Mouse (Mus musculus) stomach, postnatal 0 days (tissue): ENCODE results near the gene Dhcr24. TPM values are rescaled to one million over a fixed set of nuclear protein-coding genes. Genes with fewer than 3 reads are reported as not detected.

Source experiments
- ATAC-seq: fragments of 200-750 bp; cut with Nextera tagmentation; 2 replicates; pipeline ENCODE4 v1.8.0; 2017; ENCODE audit not compliant: low FRiP score, low TSS enrichment
- DNase-seq: peaks from one replicate; pipeline ENCODE4 v3.0.0-alpha.2; 2016; ENCODE audit warnings: low spot score
- H3K27ac ChIP-seq: fragments of 300-500 bp; sonication (generic); replicated peaks from 2 replicates; pipeline ENCODE4 v1.5.1; 2014; ENCODE audit warnings: mild to moderate bottlenecking, control low read depth
- H3K27me3 ChIP-seq: fragments of 300-500 bp; sonication (generic); 2 replicates; pipeline ENCODE4 v1.6.1; 2014; ENCODE audit warnings: low read length; ENCODE audit not compliant: control insufficient read depth, insufficient read depth
- H3K36me3 ChIP-seq: fragments of 300-500 bp; sonication (generic); 2 replicates; pipeline ENCODE4 v1.6.1; 2014; ENCODE audit warnings: low read length, mixed read lengths; ENCODE audit not compliant: control insufficient read depth, insufficient read depth
- H3K4me1 ChIP-seq: fragments of 300-500 bp; sonication (generic); replicated peaks from 2 replicates; pipeline ENCODE4 v1.6.1; 2014; ENCODE audit warnings: antibody characterized with exemption; ENCODE audit not compliant: control insufficient read depth, insufficient read depth
- H3K4me2 ChIP-seq: fragments of 300-500 bp; sonication (generic); replicated peaks from 2 replicates; pipeline ENCODE4 v1.6.1; 2014; ENCODE audit warnings: low read depth, mild to moderate bottlenecking, control low read depth, moderate library complexity
- H3K4me3 ChIP-seq: fragments of 300-500 bp; sonication (generic); 2 replicates; pipeline ENCODE4 v1.5.1; 2014; ENCODE audit warnings: low read depth, low read length, control low read depth
- H3K9ac ChIP-seq: fragments of 300-500 bp; sonication (generic); 2 replicates; pipeline ENCODE4 v1.6.1; 2014; ENCODE audit warnings: mild to moderate bottlenecking, low read length, control low read depth, mixed read lengths
- H3K9me3 ChIP-seq: fragments of 300-500 bp; sonication (generic); 2 replicates; pipeline ENCODE4 v1.6.1; 2016; ENCODE audit warnings: low read length; ENCODE audit not compliant: control insufficient read depth
- CTCF ChIP-seq: IDR thresholded peaks from 2 replicates; pipeline ENCODE4 v1.5.1; 2016; ENCODE audit warnings: antibody characterized with exemption, low read depth, mild to moderate bottlenecking, moderate library complexity
- EP300 ChIP-seq: optimal IDR thresholded peaks from 2 replicates; pipeline ENCODE3; 2016; ENCODE audit warnings: antibody characterized with exemption
- WGBS: fragments of 180-500 bp; shearing (Covaris S2); extraction: QIAGEN DNeasy Blood & Tissue Kit; methylation state at CpG from one replicate; pipeline ENCODE4 v1.1.7; 2014; 5-methylcytosine and 5-hydroxymethylcytosine counted together
- polyA plus RNA-seq: library from polyadenylated mRNA; unstranded; fragments of >200 nt; fragmentation: Nextera tagmentation; extraction: Ambion mirVana; gene quantifications from 2 replicates; pipeline ENCODE4 v1.2.1, GENCODE M21; 2015

Dhcr24 gene
- polyA plus RNA-seq, 1 experiment from 2014 or later: 7.1 TPM

DNA sequence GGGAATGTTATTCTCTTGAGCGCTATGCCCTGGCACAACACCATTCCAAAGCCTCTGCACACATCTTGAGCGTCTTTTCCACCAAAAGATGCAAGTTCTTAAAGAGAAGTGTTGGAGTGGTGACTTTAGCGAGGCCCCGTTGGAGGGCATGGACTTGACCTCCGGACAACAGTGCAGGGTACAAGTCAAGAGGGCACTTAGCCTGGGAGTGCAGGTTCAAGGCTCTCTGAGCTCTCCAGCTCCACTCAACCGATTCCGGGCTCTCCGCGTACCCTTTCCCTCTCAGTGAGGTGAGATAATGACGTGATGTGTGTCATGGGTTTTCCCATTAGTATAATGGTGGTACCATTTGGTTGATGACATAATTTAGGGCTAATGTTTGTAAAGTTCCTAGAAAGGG, 63.4 kb downstream of the Dhcr24 start:
- DNase-seq (no peak), ATAC-seq (no peak)
- H3K27me3 ChIP-seq: no peaks in the 10 kb centered on the region
- H3K9me3 ChIP-seq: no peaks in the 10 kb centered on the region
- no peak overlapping the region for H3K4me3 ChIP-seq
- H3K27ac ChIP-seq: no peak overlapping the region
- no peaks in the 10 kb centered on the region for H3K4me1 ChIP-seq
- 88% methylated on average over 10 of the region's 10 CpGs for WGBS
- TF ChIP-seq EP300: no peak
- TF ChIP-seq CTCF: no peak
- H3K36me3 ChIP-seq: no peaks in the 10 kb centered on the region
- no peak overlapping the region; the same call in 1 of the 2 replicates for H3K4me2 ChIP-seq
- no peak overlapping the region for H3K9ac ChIP-seq

- peak overlapping the region; percentile 77 for H3K27ac ChIP-seq
- 73% methylated on average over 5 of the region's 5 CpGs for WGBS
- ATAC-seq: no peak
Observed at GRCm38 (mm10) chr4:106627809-106628208, 67.0 kb downstream of the Dhcr24 start.

GRCm38 (mm10) chr4:106628650-106629360, 68.0 kb downstream of the Dhcr24 start:
- Histone ChIP-seq H3K27me3 (no peaks in the 10 kb centered on the region), H3K36me3 (no peaks in the 10 kb centered on the region), H3K4me3 (no peak overlapping the region), H3K4me2 (no peak overlapping the region; the same call in 1 of the 2 replicates), H3K9ac (no peak overlapping the region), H3K4me1 (no peaks in the 10 kb centered on the region; the same call in 1 of the 2 replicates), H3K27ac (peak overlapping the region; percentile 77), H3K9me3 (no peaks in the 10 kb centered on the region)
- ATAC-seq: peak; percentile 82
- TF ChIP-seq CTCF (no peak), EP300 (no peak)
- DNase-seq: peak; percentile 60
- 21% methylated on average over 9 of the region's 9 CpGs for WGBS

More at GRCm38 (mm10) chr4:106627809-106628208, 67.0 kb downstream of the Dhcr24 start:
- TF ChIP-seq CTCF: no peak
- no peak for TF ChIP-seq EP300
- H3K9me3 ChIP-seq: no peaks in the 10 kb centered on the region
- H3K4me1 ChIP-seq: no peaks in the 10 kb centered on the region; the same call in 1 of the 2 replicates
- no peak overlapping the region for H3K9ac ChIP-seq
- H3K36me3 ChIP-seq: no peaks in the 10 kb centered on the region
- DNase-seq: no peak
- H3K4me2 ChIP-seq: no peak overlapping the region
- H3K4me3 ChIP-seq: no peak overlapping the region
- no peaks in the 10 kb centered on the region for H3K27me3 ChIP-seq

- ATAC-seq: peak; percentile 75
- peak overlapping the region; percentile 77; the same call in 1 of the 2 replicates for H3K27ac ChIP-seq
Observed at GRCm38 (mm10) chr4:106629374-106629773, 68.5 kb downstream of the Dhcr24 start.

GRCm38 (mm10) chr4:106630333-106631220, 69.7 kb downstream of the Dhcr24 start:
- 24% methylated on average over 14 of the region's 14 CpGs for WGBS
- peak; percentile 86 for TF ChIP-seq CTCF
- TF ChIP-seq EP300: no peak
- peak; percentile 51 for DNase-seq
- no peak overlapping the region for H3K4me2 ChIP-seq
- no peak overlapping the region for H3K9ac ChIP-seq
- H3K27ac ChIP-seq: peak overlapping the region; percentile 30; the same call in 1 of the 2 replicates
- H3K36me3 ChIP-seq: no peaks in the 10 kb centered on the region
- H3K4me1 ChIP-seq: no peaks in the 10 kb centered on the region; the same call in 1 of the 2 replicates
- ATAC-seq: peak; percentile 36; the same call in 1 of the 2 replicates
- no peak overlapping the region for H3K4me3 ChIP-seq
- H3K9me3 ChIP-seq: no peaks in the 10 kb centered on the region
- no peaks in the 10 kb centered on the region for H3K27me3 ChIP-seq

More at GRCm38 (mm10) chr4:106629374-106629773, 68.5 kb downstream of the Dhcr24 start:
- DNase-seq: peak; percentile 48
- Histone ChIP-seq H3K9me3 (no peaks in the 10 kb centered on the region), H3K9ac (no peak overlapping the region), H3K4me1 (no peaks in the 10 kb centered on the region; the same call in 1 of the 2 replicates), H3K36me3 (no peaks in the 10 kb centered on the region), H3K4me2 (no peak overlapping the region), H3K4me3 (no peak overlapping the region), H3K27me3 (no peaks in the 10 kb centered on the region)
- TF ChIP-seq CTCF (no peak), EP300 (no peak)
- 44% methylated on average over 5 of the region's 5 CpGs for WGBS
